Mouse (Mus musculus) mature B cell (primary cell): ENCODE data around the gene Zdhhc13.

Experiments used
- in situ Hi-C: fragments of 300-500 bp; cut with MboI; formaldehyde crosslinking; loops from 2 replicates; pipeline ENCODE4 v1.14.3; 2019

Gene Zdhhc13

GRCm38 (mm10) chr7:48779110-48779509 lies 9.7 kb upstream of the Zdhhc13 start:
- in situ Hi-C loops = loop anchor here (25.0 kb wide), 1 partner anchor 1008 kb away; the partner anchor contains the start of gene Prmt3

GRCm38 (mm10) chr7:48782432-48782831 lies 6.4 kb upstream of the Zdhhc13 start:
- in situ Hi-C loops = loop anchor here (25.0 kb wide), 1 partner anchor 1005 kb away; the partner anchor contains the start of gene Prmt3

GRCm38 (mm10) chr7:48784773-48785523 lies 3.9 kb upstream of the Zdhhc13 start:
- in situ Hi-C loops = loop anchor here (25.0 kb wide), 1 partner anchor 1002 kb away; the partner anchor contains the start of gene Prmt3

GRCm38 (mm10) chr7:48788348-48788747 lies 455 bp upstream of the Zdhhc13 start:
- in situ Hi-C loops = loop anchor here (25.0 kb wide), 1 partner anchor 999 kb away; the partner anchor contains the start of gene Prmt3

GRCm38 (mm10) chr7:48790117-48790516 lies 1.3 kb downstream of the Zdhhc13 start:
- in situ Hi-C loops = loop anchor here (25.0 kb wide), 1 partner anchor 997 kb away; the partner anchor contains the start of gene Prmt3

GRCm38 (mm10) chr7:48791412-48791811 lies 2.6 kb downstream of the Zdhhc13 start:
- in situ Hi-C loops = loop anchor here (25.0 kb wide), 1 partner anchor 996 kb away; the partner anchor contains the start of gene Prmt3

GRCm38 (mm10) chr7:48795130-48795529 lies 6.3 kb downstream of the Zdhhc13 start:
- in situ Hi-C loops = loop anchor here (25.0 kb wide), 1 partner anchor 992 kb away; the partner anchor contains the start of gene Prmt3

- in situ Hi-C loops = no loop called here
Observed at GRCm38 (mm10) chr7:48803381-48803780, 14.6 kb downstream of the Zdhhc13 start.

- in situ Hi-C loops = no loop called here
Observed at GRCm38 (mm10) chr7:48806587-48806986, 17.8 kb downstream of the Zdhhc13 start.

- in situ Hi-C loops = no loop called here
Observed at GRCm38 (mm10) chr7:48810652-48811051, 21.8 kb downstream of the Zdhhc13 start.

GRCm38 (mm10) chr7:48812358-48812757 lies 23.6 kb downstream of the Zdhhc13 start:
- in situ Hi-C loops = no loop called here

- in situ Hi-C loops = no loop called here
Observed at GRCm38 (mm10) chr7:48813594-48813993, 24.8 kb downstream of the Zdhhc13 start.

GRCm38 (mm10) chr7:48821654-48822053 lies 32.9 kb downstream of the Zdhhc13 start:
- in situ Hi-C loops = no loop called here

- in situ Hi-C loops = no loop called here
Observed at GRCm38 (mm10) chr7:48823621-48824020, 34.8 kb downstream of the Zdhhc13 start.

- in situ Hi-C loops = no loop called here
Observed at GRCm38 (mm10) chr7:48824671-48825070, 35.9 kb downstream of the Zdhhc13 start.

- in situ Hi-C loops = no loop called here
Observed at GRCm38 (mm10) chr7:48825170-48825569, 36.4 kb downstream of the Zdhhc13 start.

- in situ Hi-C loops = no loop called here
Observed at GRCm38 (mm10) chr7:48829177-48829910, 40.5 kb downstream of the Zdhhc13 start.

- in situ Hi-C loops = no loop called here
Observed at GRCm38 (mm10) chr7:48830395-48830794, 41.6 kb downstream of the Zdhhc13 start.

- in situ Hi-C loops = no loop called here
Observed at GRCm38 (mm10) chr7:48832735-48833134, 43.9 kb downstream of the Zdhhc13 start.

- in situ Hi-C loops = no loop called here
Observed at GRCm38 (mm10) chr7:48834371-48834970, 45.7 kb downstream of the Zdhhc13 start.

GRCm38 (mm10) chr7:48834989-48835626 lies 46.3 kb downstream of the Zdhhc13 start:
- in situ Hi-C loops = no loop called here

- in situ Hi-C loops = no loop called here
Observed at GRCm38 (mm10) chr7:48836949-48837348, 48.1 kb downstream of the Zdhhc13 start.
